Mouse (Mus musculus): Measurements from ENCODE around the gene Ganab. TPM values are rescaled to one million over a fixed set of nuclear protein-coding genes. Genes with fewer than 3 reads are reported as not detected.
"Not testable (repeated sequence)": the region's sequence is repeated elsewhere in the genome, so short reads cannot be mapped to it uniquely, and the experiment has no call there.

The Ganab gene
- polyA plus RNA-seq, 1 experiment from 2014 or later = 103 TPM

- not testable (repeated sequence) for H3K27me3 ChIP-seq (ENCODE audit: insufficient read depth, poor library complexity, severe bottlenecking); H3K4me3 ChIP-seq; DNase-seq (ENCODE audit: low spot score); H3K27ac ChIP-seq; H3K9me3 ChIP-seq
- Histone ChIP-seq H3K4me1 (peaks cover 39% of the 10 kb centered on the region), H3K36me3 (peaks cover 37% of the 10 kb centered on the region)
- WGBS = 85% methylated on average over 5 of the region's 5 CpGs
Measured at GRCm38 (mm10) chr19:8896231-8896630, 1.6 kb upstream of the Ganab start.

- DNase-seq (ENCODE audit: low spot score); H3K27me3 ChIP-seq (ENCODE audit: insufficient read depth, poor library complexity, severe bottlenecking); H3K9me3 ChIP-seq: not testable (repeated sequence)
- Histone ChIP-seq H3K4me3 (peak overlapping the region; percentile 98), H3K36me3 (peaks cover 43% of the 10 kb centered on the region), H3K4me1 (peaks cover 39% of the 10 kb centered on the region), H3K27ac (peak overlapping the region; percentile 98)
- 30% methylated on average over 21 of the region's 21 CpGs for WGBS
Measured at GRCm38 (mm10) chr19:8897211-8897864, 533 bp upstream of the Ganab start.

DNA sequence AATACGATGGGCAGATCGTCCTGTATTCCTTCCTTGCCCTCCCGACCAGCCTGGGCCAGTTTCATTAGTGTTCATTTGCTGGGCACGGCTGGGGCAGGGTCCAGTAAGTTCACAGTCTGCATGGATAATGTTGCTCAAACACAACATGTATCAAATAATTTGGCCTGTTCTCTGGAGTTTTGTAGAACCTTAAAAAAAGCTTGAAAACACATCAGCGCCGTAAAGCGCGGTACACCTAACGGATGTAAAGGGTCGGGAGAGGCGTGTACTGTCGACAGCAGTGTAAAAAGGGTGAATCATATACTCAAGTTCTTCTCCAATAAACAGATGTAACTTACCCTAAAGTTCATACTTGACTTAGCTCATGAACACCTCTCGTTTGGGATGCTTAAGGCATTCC is 705 bp downstream of the Ganab start:
- Histone ChIP-seq H3K4me1 (peaks cover 37% of the 10 kb centered on the region), H3K9me3 (no peaks in the 10 kb centered on the region), H3K27me3 (ENCODE audit: insufficient read depth, poor library complexity, severe bottlenecking) (no peaks in the 10 kb centered on the region), H3K4me3 (peak overlapping the region; percentile 98), H3K27ac (peak overlapping the region; percentile 98), H3K36me3 (peaks cover 56% of the 10 kb centered on the region)
- no peak for DNase-seq (ENCODE audit: low spot score)
- WGBS = 11% methylated on average over 13 of the region's 13 CpGs

- H3K27me3 ChIP-seq (ENCODE audit: insufficient read depth, poor library complexity, severe bottlenecking) = no peaks in the 10 kb centered on the region
- peak overlapping the region; percentile 98 for H3K4me3 ChIP-seq
- peak overlapping the region; percentile 98; the same call in 1 of the 2 replicates for H3K27ac ChIP-seq
- H3K9me3 ChIP-seq = no peaks in the 10 kb centered on the region
- no peak for DNase-seq (ENCODE audit: low spot score)
- peaks cover 60% of the 10 kb centered on the region for H3K36me3 ChIP-seq
- 56% methylated on average over 3 of the region's 3 CpGs for WGBS
- peaks cover 33% of the 10 kb centered on the region for H3K4me1 ChIP-seq
Measured at GRCm38 (mm10) chr19:8899079-8899478, 1.2 kb downstream of the Ganab start.

DNA sequence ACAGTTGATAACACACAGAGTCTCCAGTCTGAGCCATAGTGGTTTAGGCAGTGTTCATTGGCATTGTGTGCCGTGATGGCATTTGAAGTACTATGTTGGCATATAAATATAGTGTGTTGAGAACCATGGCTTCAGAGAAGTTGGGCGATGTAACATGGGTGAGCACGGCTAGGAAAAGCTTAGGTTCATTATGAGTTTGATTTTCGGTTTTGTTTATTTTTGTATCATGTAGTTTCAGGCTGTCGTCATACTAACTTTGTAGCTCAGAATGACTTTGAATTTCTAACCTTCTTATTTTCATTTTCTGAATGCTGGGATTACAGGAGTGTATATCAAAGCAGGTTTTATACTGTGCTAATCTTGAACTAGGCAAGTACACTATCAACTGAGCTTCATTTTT is 5.5 kb downstream of the Ganab start:
- DNase-seq (ENCODE audit: low spot score) = no peak
- peaks cover 74% of the 10 kb centered on the region for H3K36me3 ChIP-seq
- H3K4me1 ChIP-seq = peaks cover 9% of the 10 kb centered on the region
- WGBS = 93% methylated on average over 5 of the region's 5 CpGs
- H3K9me3 ChIP-seq = no peaks in the 10 kb centered on the region
- no peak overlapping the region for H3K4me3 ChIP-seq
- H3K27ac ChIP-seq = no peak overlapping the region
- no peaks in the 10 kb centered on the region for H3K27me3 ChIP-seq (ENCODE audit: insufficient read depth, poor library complexity, severe bottlenecking)

DNA sequence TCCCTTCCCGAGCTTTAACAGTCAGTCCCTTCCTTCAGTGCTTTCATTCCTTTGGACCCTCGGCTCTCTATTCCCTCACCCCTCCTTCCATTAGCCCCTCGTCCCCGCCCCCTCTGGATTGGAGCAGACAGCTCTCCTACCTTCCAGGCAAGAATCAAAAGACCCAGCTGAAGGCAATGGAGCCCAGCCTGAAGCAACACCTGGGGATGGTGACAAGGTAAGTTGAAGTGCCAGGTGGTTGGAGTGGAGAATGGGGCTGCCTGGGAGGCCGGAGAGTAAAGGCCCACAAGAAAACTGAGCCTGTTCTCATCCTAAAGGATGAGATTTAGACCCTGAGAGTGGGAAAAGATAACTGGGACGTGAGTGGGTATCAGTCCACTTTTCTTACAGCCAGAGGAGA is 10.7 kb downstream of the Ganab start:
- Histone ChIP-seq H3K4me3 (no peak overlapping the region), H3K9me3 (no peaks in the 10 kb centered on the region), H3K27me3 (ENCODE audit: insufficient read depth, poor library complexity, severe bottlenecking) (no peaks in the 10 kb centered on the region), H3K27ac (no peak overlapping the region), H3K4me1 (no peaks in the 10 kb centered on the region), H3K36me3 (peaks cover 97% of the 10 kb centered on the region)
- 88% methylated on average over 6 of the region's 6 CpGs for WGBS
- DNase-seq (ENCODE audit: low spot score) = no peak

DNA sequence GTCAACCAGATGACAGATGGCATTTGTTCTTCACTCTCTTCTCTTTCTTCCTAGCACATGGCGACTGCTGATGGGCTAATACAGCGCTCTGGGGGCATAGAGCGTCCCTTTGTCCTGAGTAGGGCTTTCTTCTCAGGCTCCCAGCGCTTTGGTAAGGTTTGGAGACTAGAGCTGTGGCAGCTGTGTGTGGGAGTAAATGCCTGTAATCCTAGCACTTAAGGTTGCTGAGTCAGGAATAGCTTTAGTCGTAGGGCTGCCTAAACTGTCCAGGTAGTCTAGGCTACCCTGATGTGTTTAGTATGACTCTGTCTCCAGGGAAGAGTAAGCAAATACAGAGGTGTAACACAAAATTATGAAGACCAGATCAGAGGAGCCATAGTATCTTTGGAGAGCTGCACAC is 13.9 kb downstream of the Ganab start:
- H3K9me3 ChIP-seq = no peaks in the 10 kb centered on the region
- no peak overlapping the region for H3K4me3 ChIP-seq
- WGBS = 91% methylated on average over 5 of the region's 5 CpGs

DNA sequence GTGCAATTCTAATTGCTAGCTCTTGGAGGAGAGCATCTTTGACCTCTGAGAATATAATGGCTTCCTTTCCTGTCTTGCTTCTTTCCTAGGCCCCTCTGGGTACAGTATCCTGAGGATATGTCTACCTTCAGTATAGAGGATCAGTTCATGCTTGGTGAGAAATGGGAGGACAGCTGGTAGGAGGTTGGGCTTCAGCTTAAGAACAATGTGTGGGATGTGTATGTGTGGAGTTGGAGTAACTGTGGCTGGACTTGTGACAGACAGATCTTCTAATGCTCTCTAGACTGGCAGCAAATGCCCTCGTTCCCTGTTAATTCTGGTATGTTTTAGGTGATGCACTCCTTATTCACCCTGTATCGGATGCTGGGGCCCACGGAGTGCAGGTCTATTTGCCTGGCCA is 16.3 kb downstream of the Ganab start:
- no peak overlapping the region for H3K27ac ChIP-seq
- no peak overlapping the region for H3K4me3 ChIP-seq
- peaks cover 81% of the 10 kb centered on the region for H3K36me3 ChIP-seq
- no peaks in the 10 kb centered on the region for H3K9me3 ChIP-seq
- H3K27me3 ChIP-seq (ENCODE audit: insufficient read depth, poor library complexity, severe bottlenecking) = no peaks in the 10 kb centered on the region
- no peaks in the 10 kb centered on the region for H3K4me1 ChIP-seq
- WGBS = 91% methylated on average over 3 of the region's 3 CpGs
- DNase-seq (ENCODE audit: low spot score) = no peak

More for the DNA sequence above, 13.9 kb downstream of the Ganab start:
- Histone ChIP-seq H3K27ac (no peak overlapping the region), H3K36me3 (peaks cover 100% of the 10 kb centered on the region), H3K4me1 (no peaks in the 10 kb centered on the region), H3K27me3 (ENCODE audit: insufficient read depth, poor library complexity, severe bottlenecking) (no peaks in the 10 kb centered on the region)
- DNase-seq (ENCODE audit: low spot score) = no peak

DNA sequence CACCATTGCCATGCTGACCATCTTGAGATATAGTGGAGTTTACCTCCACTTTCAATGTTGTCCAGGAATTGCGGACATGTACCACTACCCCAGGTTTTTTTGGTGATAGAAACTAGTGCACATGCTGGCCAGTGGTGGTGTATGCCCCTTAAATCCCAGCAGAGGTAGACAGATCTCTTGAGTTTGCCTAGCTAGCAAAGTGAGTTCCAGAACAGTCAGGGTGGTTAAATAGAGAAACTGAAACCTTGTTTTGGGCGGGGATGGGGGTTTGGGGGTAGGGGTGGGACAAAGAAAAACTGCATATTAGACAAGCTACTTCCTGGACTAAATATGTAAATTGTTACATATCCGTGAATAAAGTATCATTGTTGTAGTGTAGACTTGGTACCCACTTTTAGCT is 21.1 kb downstream of the Ganab start:
- no peak for DNase-seq (ENCODE audit: low spot score)
- Histone ChIP-seq H3K27ac (no peak overlapping the region), H3K36me3 (peaks cover 44% of the 10 kb centered on the region), H3K4me3 (no peak overlapping the region), H3K27me3 (ENCODE audit: insufficient read depth, poor library complexity, severe bottlenecking) (no peaks in the 10 kb centered on the region), H3K4me1 (peaks cover 13% of the 10 kb centered on the region), H3K9me3 (no peaks in the 10 kb centered on the region)
- WGBS = 87% methylated on average over 3 of the region's 3 CpGs

DNA sequence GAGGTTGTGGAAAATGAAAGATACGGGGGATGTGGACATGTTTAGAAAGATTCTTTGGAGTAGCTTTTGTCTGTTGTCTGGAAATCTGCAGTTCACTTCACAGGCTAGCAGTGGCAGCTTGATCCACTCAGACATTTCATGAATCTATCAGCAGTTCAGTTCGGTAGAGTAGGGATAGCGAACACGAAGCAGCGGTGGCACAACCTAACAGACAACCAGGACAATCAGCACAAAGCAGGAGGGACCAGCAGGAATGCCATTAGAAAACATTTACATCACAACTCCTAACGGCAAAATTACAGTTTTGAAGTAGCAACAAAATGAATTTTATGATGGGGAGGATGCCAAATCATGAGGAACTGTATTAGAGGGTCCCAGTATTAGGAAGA is 21.8 kb downstream of the Ganab start:
- Histone ChIP-seq H3K4me3 (peak overlapping the region; percentile 86), H3K27me3 (ENCODE audit: insufficient read depth, poor library complexity, severe bottlenecking) (no peaks in the 10 kb centered on the region), H3K9me3 (no peaks in the 10 kb centered on the region), H3K4me1 (peaks cover 13% of the 10 kb centered on the region), H3K27ac (peak overlapping the region; percentile 92), H3K36me3 (peaks cover 37% of the 10 kb centered on the region)
- 62% methylated on average over 6 of the region's 6 CpGs for WGBS
- no peak for DNase-seq (ENCODE audit: low spot score)

DNA sequence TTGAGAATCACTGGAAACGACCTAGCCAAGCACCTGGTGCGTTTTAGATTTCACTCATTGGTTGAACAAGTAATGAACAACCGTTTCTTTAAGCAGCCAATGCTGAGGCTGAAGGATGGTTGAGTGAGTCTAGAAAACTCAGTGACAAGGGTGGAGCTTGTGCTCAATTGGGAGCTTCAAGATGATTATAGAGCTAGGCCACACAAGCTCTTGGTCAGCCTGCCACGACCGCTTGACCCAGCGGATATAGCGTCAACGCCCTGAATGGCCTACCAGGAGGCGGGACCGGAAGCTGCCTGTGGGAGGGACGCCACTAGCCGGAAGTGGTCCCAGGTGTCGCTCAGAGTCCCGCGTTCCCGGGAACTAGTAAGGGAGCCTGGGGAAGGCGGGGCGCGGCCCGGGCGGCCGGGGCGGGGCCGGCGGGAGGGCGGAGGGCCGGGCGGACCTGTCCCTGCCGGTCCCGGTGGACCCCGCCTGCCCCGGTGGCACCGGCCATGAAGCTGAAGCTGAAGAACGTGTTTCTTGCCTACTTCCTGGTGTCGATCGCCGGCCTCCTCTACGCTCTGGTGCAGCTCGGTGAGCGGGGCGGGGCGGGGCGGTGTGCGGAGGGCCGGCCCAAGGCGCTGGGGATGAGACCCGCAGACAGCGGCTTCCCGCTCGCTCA is 22.3 kb downstream of the Ganab start, which contains the start of gene B3gat3:
B3gat3 (plus strand) TSS at position 302 of the 664 bp plus-strand sequence.
- Histone ChIP-seq H3K36me3 (peaks cover 33% of the 10 kb centered on the region), H3K27me3 (ENCODE audit: insufficient read depth, poor library complexity, severe bottlenecking) (no peaks in the 10 kb centered on the region), H3K4me1 (peaks cover 13% of the 10 kb centered on the region), H3K27ac (peak within 1 kb of the TSS; percentile 92), H3K4me3 (peak within 1 kb of the TSS; percentile 86), H3K9me3 (no peaks in the 10 kb centered on the region)
- WGBS = 3% methylated on average over 50 of the region's 50 CpGs
- peak; percentile 98 for DNase-seq (ENCODE audit: low spot score)

DNA sequence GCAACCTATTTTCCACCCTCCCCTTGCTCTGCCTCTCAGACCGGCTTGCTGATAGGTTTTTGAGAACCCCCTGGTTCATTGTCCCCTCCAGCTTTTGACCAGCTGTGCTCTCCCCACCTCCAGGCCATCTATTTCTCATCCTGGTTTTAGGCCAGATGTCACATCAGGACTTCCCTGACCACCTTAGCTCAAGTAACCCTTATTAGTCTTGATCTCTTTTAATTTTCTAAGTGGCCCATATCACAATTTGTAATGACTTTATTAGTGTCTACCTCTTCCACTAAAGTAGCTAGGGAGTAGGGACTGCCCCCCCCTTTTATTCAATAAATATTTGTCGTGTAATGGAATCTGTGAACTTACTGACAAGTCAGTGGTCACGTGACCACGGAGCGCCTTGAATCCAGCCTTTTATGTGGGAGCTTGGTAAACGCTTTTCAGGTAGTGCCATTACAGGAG is 23.0 kb downstream of the Ganab start:
- peak overlapping the region; percentile 92 for H3K27ac ChIP-seq
- WGBS = 4% methylated on average over 6 of the region's 6 CpGs
- H3K9me3 ChIP-seq = no peaks in the 10 kb centered on the region
- peaks cover 33% of the 10 kb centered on the region for H3K36me3 ChIP-seq
- peaks cover 13% of the 10 kb centered on the region for H3K4me1 ChIP-seq
- no peak for DNase-seq (ENCODE audit: low spot score)
- H3K4me3 ChIP-seq = peak overlapping the region; percentile 86
- H3K27me3 ChIP-seq (ENCODE audit: insufficient read depth, poor library complexity, severe bottlenecking) = no peaks in the 10 kb centered on the region

DNA sequence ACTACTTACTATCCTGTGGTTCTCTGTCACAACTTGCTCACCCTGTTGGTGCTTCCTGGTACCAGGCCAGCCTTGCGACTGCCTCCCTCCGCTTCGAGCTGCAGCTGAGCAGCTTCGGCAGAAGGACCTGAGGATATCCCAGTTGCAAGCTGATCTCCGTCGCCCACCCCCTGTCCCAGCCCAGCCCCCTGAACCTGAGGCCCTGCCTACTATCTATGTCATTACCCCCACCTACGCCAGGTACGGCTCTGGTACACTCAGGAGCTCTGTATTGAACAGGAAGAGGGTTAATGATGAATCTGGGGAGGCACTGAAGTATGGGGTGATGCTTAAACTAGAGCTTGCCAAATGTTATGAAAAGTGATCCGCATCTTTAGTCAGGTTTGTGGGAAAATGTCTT is 23.9 kb downstream of the Ganab start:
- H3K27ac ChIP-seq = 0 out of 2 replicates have a peak overlapping the region, but pooled peaks have one; percentile 32
- DNase-seq (ENCODE audit: low spot score) = no peak
- no peaks in the 10 kb centered on the region for H3K27me3 ChIP-seq (ENCODE audit: insufficient read depth, poor library complexity, severe bottlenecking)
- peaks cover 13% of the 10 kb centered on the region for H3K4me1 ChIP-seq
- H3K36me3 ChIP-seq = peaks cover 32% of the 10 kb centered on the region
- H3K9me3 ChIP-seq = no peaks in the 10 kb centered on the region
- H3K4me3 ChIP-seq = 0 out of 2 replicates have a peak overlapping the region, but pooled peaks have one; percentile 86
- 80% methylated on average over 9 of the region's 9 CpGs for WGBS
